Mouse (Mus musculus) gastrocnemius, postnatal 4 days (tissue): ENCODE results near the gene Pla2g2e. TPM values are rescaled to one million over a fixed set of nuclear protein-coding genes. Genes with fewer than 3 reads are reported as not detected.
"Not testable (repeated sequence)": the region's sequence is repeated elsewhere in the genome, so short reads cannot be mapped to it uniquely, and the experiment has no call there.

Experiments used
- DNase-seq, 2 experiments: peaks; one replicate each; pipeline ENCODE4 v3.0.0; 2021 to 2022; ENCODE audit warnings: low spot score in 2 of 2, mixed read lengths in 2 of 2
- total RNA-seq, 2 experiments: library from RNA; stranded (reverse); gene quantifications; 2 replicates each; pipeline ENCODE4 v1.2.3; 2021

Gene Pla2g2e
- total RNA-seq, 2 experiments from 2014 or later: not detected

DNA sequence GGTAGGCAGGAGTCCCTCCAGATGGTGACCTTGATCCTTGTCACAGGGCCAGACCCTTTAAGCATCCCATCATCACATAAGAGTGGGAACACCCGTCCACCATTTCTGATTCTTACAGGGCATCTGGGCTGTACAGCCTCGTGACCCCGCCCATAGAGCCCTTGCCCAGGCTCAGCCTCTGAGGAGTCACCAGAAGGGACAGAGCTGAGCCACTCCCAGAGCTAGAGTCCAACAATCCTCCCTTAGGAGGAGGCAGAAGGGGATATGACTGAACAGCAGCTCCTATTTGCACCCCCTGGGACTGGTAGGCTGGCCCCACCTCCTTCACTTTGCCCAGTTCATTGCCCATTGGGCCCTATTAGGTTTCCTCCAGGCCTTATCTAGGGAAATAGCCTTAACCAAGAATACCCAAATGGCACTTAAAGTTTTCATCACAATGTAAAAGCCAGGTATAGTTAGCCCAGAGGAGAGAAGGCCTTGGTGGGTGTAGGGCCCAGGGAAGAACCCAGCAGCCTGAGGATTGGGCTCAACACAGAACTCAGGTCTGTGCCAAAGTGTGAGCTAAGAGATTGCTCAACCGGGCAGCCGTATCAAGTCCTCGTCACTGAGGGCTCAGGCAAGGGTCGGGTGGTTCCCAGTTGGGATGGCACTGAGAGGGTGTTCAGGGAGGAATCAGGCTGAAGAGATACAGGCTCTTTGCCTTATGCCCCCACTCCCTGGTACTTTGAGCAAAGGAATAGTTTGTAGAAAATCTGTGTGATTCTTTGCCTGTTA, 3.3 kb downstream of the Pla2g2e start:
- DNase-seq: no peak

DNA sequence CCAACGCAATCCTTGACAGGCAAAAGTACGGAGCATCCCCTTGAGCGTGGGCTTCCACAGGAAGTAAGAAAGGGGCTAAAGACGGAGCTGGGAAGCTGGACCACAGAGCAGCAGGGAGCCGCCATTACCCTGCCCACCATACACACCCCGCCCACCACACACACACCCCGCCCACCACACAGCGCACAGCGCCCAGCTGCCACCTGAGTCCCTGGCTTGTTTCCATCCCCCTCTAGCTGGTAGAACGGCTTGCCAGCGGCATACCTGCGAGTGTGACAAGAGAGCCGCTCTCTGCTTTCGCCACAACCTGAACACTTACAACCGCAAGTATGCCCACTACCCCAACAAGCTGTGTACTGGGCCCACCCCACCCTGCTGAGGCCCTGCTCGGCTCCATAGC, 4.4 kb downstream of the Pla2g2e start:
- DNase-seq: no peak

GRCm38 (mm10) chr4:138884261-138884660, 6.5 kb downstream of the Pla2g2e start:
- peak; percentile 73 to 86 for DNase-seq

DNA sequence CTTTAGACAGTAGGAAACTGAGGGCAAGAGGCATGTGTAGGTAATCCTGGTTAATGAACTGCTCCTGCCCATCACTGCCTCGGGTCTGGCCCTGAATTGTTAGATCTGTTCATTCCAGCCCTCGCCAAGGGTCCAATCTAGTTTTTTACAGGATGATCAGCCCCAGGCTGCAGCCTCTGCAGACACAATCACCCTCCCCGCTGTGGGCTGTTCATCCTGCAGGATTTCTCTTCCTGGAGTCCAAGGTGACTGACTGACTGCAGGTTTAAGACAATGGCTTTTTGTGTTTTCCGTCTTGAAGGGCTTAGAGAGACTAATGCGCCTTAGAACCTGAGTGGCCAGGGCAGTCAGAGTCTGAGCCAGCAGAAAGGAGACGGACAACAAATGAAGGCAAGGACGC, 11.4 kb downstream of the Pla2g2e start:
- no peak for DNase-seq

DNA sequence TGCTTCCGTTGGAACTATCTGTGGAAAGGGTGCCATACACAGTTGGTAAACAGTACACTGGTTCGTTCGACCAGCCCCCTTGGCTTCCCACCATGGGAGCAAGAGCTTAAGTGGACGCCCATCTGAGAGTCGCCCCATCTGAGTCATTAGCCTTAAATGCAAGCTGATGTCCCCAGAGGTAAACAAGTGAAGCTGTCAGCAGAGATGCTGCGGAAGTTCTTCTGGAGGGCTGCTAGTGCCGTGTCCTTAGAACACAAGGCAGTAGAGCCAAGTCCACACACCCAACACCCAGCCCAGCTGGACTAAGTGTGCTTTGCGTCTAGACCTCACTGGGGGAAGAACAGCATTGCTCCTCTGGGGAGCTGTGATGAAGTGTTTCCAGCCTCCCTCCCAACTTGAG, 11.9 kb downstream of the Pla2g2e start:
- DNase-seq: no peak

- no peak for DNase-seq
Measured at GRCm38 (mm10) chr4:138892655-138893054, 14.9 kb downstream of the Pla2g2e start.

- DNase-seq: not testable (repeated sequence)
Measured at GRCm38 (mm10) chr4:138893789-138894188, 16.0 kb downstream of the Pla2g2e start.

DNA sequence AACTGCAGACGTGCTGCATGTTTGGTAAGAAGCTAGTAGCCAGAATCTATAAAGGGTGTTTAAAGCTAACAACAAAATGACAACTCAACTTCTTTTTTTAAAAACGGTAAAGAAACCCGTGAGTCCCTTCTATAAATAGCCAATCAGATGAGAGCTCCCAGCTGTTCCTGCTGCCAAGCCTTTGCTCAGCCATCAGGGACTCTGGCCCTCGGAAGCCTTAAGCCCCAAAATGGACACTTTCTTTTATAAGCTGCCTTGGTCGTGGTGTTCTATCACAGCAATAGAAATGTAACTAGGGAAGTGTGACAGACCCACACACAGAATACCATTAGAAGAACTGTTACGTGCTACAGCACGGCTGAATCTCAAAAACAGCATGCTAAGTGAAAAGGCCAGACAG, 21.6 kb downstream of the Pla2g2e start:
- no peak for DNase-seq

- no peak for DNase-seq
Measured at GRCm38 (mm10) chr4:138905624-138906337, 28.0 kb downstream of the Pla2g2e start.

DNA sequence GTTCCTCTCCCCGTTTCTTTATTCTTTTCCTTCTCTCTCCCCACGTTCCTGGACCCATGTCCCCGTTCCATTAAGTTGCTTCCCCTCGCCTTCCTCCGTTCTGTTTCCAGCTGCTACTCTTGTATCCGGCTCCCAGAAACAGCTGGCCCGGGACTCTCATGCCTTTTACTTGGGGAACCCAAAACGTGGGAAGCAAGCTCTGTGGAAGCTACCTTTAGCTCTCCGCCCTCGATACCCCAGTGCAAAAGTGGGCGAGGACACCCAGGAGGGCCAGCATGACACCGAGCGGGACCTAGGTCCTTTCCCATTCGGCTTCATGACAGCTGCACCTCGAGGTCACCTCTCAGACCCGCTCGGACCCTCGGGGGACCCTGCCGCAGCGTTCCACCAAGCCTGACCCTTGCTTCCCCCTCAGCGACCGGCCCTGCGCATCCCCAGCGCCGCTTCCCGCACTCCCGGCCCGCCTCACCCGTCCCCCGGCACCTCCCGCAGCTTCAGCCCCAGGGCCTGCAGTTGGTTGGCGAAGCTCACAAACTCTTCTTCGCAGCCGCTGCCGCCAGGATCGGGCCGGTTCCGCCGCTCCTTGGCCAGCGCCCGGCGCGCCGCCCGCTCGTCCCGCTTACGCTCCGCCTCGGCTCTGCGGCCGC, 35.5 kb downstream of the Pla2g2e start:
- DNase-seq: peak; percentile 41 to 48

GRCm38 (mm10) chr4:138913797-138914196, 36.1 kb downstream of the Pla2g2e start, which contains the start of gene Otud3:
Gene Otud3, minus strand, starts transcription at chr4:138913945.
- DNase-seq: peak; percentile 90 to 93

DNA sequence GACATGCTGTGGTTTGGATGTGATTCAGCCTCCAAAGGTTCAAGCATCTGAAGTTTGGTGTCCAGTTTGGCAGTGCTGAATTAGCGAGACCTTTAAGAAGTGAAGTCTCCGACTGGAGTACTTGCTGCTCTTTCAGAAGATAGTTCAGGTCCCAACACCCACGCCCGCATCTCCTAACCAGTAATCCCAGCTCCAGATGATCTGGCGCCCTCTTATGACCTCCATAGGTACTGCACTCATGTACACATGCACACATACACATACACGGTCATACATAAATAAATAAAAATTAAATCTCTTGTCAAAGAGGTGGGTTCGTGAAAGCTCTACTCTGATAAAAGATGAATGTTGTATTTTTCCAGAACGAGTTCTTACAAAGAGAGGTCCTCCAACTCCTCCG, 39.5 kb downstream of the Pla2g2e start:
- DNase-seq: no peak

DNA sequence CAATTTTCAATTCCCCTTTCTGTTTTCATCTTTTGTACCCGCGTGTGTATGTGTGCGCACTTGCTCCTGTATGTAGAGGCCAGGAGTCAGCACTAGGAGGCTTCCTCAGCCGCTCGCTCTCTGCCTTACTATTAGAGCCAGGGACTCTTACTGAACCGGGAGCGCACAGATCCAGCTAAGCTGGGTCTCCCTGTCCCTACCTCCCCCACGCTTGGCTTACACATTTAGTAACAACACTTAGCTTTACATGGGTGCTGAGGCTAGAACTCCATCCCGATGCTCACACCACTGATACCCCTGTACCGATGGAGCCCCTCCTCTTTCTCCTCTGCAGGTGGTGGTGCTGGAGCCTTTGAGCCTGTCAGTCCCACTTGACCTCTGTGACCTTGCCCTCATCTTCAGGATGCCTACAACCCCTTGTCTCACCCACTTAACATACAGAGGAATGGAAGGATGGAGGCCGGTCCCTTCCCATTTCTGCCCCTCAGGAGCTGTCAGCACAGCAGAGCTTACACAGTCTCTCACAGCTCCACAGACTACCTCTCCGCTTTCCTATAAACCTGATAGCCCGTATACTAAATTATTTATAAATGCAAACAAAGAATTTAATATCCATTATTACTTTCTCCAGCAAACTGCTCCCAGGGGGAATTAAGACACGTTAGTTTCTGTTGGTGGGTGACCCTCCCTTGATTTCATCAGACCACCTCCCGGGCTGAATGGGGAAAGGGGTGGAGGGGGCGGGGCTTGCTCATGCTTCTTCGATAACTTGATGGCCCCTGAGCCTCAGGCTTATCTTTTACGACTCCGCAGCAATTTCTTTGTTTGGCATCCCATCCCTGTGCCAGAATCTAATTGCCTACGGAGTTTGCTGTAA, 43.8 kb downstream of the Pla2g2e start:
- no peak for DNase-seq

DNA sequence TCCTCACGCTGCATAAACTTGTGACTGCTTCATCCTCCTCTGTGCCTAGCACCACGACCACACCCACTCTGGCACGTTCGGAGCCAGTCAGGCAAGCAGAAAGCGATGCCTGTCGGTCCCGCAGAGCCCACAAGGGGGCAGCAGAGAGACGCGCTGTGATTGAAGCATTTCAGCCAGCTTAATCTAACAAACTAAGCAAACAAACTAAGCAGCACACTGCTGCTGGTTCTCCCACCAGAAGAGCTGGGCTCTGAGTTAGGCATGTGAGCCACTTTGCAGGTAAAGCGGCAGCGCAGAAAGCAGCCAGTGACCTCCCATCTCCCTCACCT, 44.4 kb downstream of the Pla2g2e start:
- DNase-seq: peak; percentile 95

DNA sequence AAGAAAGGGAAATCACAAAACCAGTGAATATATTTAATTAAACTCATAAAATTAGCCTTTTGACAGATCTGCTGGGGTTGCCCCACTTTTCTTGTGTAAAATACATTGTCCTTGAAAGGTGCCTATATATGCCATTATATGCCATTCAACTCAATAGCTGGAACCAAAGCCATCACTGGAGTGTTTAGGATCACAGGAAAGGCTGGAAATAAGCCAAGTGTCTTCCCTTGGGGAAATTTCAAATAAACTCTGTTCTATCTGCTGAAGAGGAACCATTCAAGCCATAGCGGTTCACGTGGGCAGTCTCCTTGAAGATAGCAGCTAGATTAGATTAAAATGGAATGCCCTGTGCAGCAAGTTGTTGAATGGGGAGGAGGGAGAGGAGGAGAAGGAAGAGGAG, 47.8 kb downstream of the Pla2g2e start:
- no peak for DNase-seq

Other genes starting within 250 kb of the Pla2g2e start
- gene Vwa5b1, start 242.1 kb upstream of the Pla2g2e start, total RNA-seq: not detected
- gene Pla2g2c, start 153.2 kb upstream of the Pla2g2e start, total RNA-seq: under 1 TPM; 0.16 to 0.39 TPM
- gene Ubxn10, start 140.8 kb upstream of the Pla2g2e start, total RNA-seq: under 1 TPM; 0.52 to 0.54 TPM
- gene Pla2g2f, start 120.3 kb upstream of the Pla2g2e start, total RNA-seq: not detected
- gene Pla2g2d, start 102.2 kb upstream of the Pla2g2e start, total RNA-seq: not detected
- 1 to 10 TPM; 2.0 to 4.3 TPM for gene Pla2g5, start 14.5 kb upstream of the Pla2g2e start, total RNA-seq
- not detected for gene Gm13030, start 4.0 kb upstream of the Pla2g2e start, total RNA-seq
- 1 to 10 TPM; 6.8 to 7.2 TPM for gene Otud3, start 36.0 kb downstream of the Pla2g2e start, total RNA-seq
- gene Rnf186, start 89.2 kb downstream of the Pla2g2e start, total RNA-seq: not detected
- 1 to 10 TPM; 3.7 to 5.5 TPM for gene Tmco4, start 94.9 kb downstream of the Pla2g2e start, total RNA-seq
- gene Htr6, start 197.6 kb downstream of the Pla2g2e start, total RNA-seq: not detected
- gene Nbl1, start 215.1 kb downstream of the Pla2g2e start, total RNA-seq: 10 to 100 TPM; 68.5 to 74.4 TPM